Mouse (Mus musculus): ENCODE data around the gene Ubald1.

GRCm38 (mm10) chr16:4897146-4897730 is 17.1 kb upstream of the Ubald1 start:
- TF ChIP-seq CTCF (IDR thresholded peaks at IDR 0.05; ENCODE audit: low read depth, low read length) (peak; percentile 87), POLR2A (IDR thresholded peaks at IDR 0.05; ENCODE audit: insufficient read depth, low read length) (no peak)

All from ES-Bruce4 (cell line).